Mouse (Mus musculus) heart, postnatal 0 days (tissue): Measurements from ENCODE around the gene 4933436I01Rik. TPM values are rescaled to one million over a fixed set of nuclear protein-coding genes. Genes with fewer than 3 reads are reported as not detected.

Experiments used
- ATAC-seq: fragments of 200-750 bp; cut with Nextera tagmentation; 2 replicates; pipeline ENCODE4 v1.8.0; 2017; ENCODE audit warnings: low read depth, moderate number of reproducible peaks, moderate library complexity; ENCODE audit not compliant: insufficient read depth
- DNase-seq: peaks from one replicate; pipeline ENCODE4 v3.0.0-alpha.2; 2016; ENCODE audit warnings: low spot score
- H3K27ac ChIP-seq: fragments of 300-500 bp; sonication (generic); 2 replicates; pipeline ENCODE4 v1.5.1; 2014; ENCODE audit warnings: low read depth, mild to moderate bottlenecking
- H3K27me3 ChIP-seq: fragments of 300-500 bp; sonication (generic); 2 replicates; pipeline ENCODE4 v1.6.1; 2014; ENCODE audit warnings: low read length, mixed read lengths; ENCODE audit not compliant: control insufficient read depth, insufficient read depth
- H3K36me3 ChIP-seq: fragments of 300-500 bp; sonication (generic); replicated peaks from 2 replicates; pipeline ENCODE4 v1.6.1; 2014; ENCODE audit warnings: low read length, mixed read lengths; ENCODE audit not compliant: control insufficient read depth, insufficient read depth
- H3K4me1 ChIP-seq: fragments of 300-500 bp; sonication (generic); 2 replicates; pipeline ENCODE4 v1.6.1; 2014; ENCODE audit warnings: antibody characterized with exemption; ENCODE audit not compliant: control insufficient read depth, insufficient read depth
- H3K4me2 ChIP-seq: fragments of 300-500 bp; sonication (generic); 2 replicates; pipeline ENCODE4 v1.6.1; 2014; ENCODE audit warnings: low read depth, mild to moderate bottlenecking, low read length, moderate library complexity
- H3K4me3 ChIP-seq: fragments of 300-500 bp; sonication (generic); 2 replicates; pipeline ENCODE4 v1.5.1; 2014; ENCODE audit warnings: low read depth, low read length
- H3K9ac ChIP-seq: fragments of 300-500 bp; sonication (generic); replicated peaks from 2 replicates; pipeline ENCODE4 v1.6.1; 2014; ENCODE audit warnings: low read depth, low read length, mixed read lengths
- H3K9me3 ChIP-seq: fragments of 300-500 bp; sonication (generic); replicated peaks from 2 replicates; pipeline ENCODE4 v1.6.1; 2016; ENCODE audit warnings: low read length; ENCODE audit not compliant: control insufficient read depth
- CTCF ChIP-seq: IDR thresholded peaks from 2 replicates; pipeline ENCODE4 v1.5.1; 2016; ENCODE audit warnings: antibody characterized with exemption, control low read depth, low read depth
- EP300 ChIP-seq: IDR thresholded peaks from 2 replicates; pipeline ENCODE4 v1.6.1; 2016; ENCODE audit warnings: antibody characterized with exemption, low read depth
- WGBS: fragments of 180-500 bp; shearing (Covaris S2); extraction: QIAGEN DNeasy Blood & Tissue Kit; methylation state at CpG from one replicate; pipeline ENCODE4 v1.1.7; 2014; 5-methylcytosine and 5-hydroxymethylcytosine counted together
- polyA plus RNA-seq: library from polyadenylated mRNA; unstranded; fragments of >200 nt; fragmentation: Nextera tagmentation; extraction: Ambion mirVana; gene quantifications from 2 replicates; pipeline ENCODE4 v1.2.1, GENCODE M21; 2015
- total RNA-seq: library from RNA; depleted of rRNA; stranded (reverse); fragments of >200 nt; gene quantifications from 2 replicates; pipeline ENCODE4 v1.2.3, GENCODE M21; 2014; ENCODE audit warnings: low replicate concordance; rRNA removed

4933436I01Rik gene
- total RNA-seq (not detected in 2 replicates), polyA plus RNA-seq (not detected in 2 replicates)

DNA sequence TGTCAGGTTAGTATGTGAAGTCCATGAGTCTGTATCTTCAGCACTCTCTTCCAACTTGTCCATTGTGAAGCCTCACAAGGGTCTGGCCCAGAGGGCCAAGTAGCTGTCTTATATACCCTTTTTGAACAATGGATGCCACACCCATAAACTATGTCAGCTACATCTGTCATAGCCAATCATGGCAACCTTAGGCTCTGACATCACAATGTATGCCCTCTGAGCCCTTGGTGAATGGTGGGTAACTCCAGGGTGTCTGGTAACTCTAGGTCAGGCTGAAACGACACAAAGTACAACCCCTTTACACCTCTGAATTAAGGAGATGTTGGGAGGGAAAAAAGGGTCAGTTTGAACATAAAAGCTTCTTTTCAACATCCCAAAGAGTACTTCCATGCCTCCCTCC lies at the start of gene 4933436I01Rik:
Gene 4933436I01Rik (minus strand): TSS at position 101 of the 400 bp plus-strand sequence.
- Histone ChIP-seq H3K36me3 (no peaks in the 10 kb centered on the region), H3K4me2 (no peak within 1 kb of the TSS), H3K27me3 (no peaks in the 10 kb centered on the region), H3K4me1 (no peaks in the 10 kb centered on the region), H3K9ac (no peak within 1 kb of the TSS), H3K4me3 (no peak within 1 kb of the TSS), H3K27ac (no peak within 1 kb of the TSS), H3K9me3 (no peaks in the 10 kb centered on the region)
- no peak for ATAC-seq
- TF ChIP-seq EP300 (no peak), CTCF (no peak)
- no peak for DNase-seq
- 36% methylated on average over 1 of the region's 1 CpGs for WGBS

DNA sequence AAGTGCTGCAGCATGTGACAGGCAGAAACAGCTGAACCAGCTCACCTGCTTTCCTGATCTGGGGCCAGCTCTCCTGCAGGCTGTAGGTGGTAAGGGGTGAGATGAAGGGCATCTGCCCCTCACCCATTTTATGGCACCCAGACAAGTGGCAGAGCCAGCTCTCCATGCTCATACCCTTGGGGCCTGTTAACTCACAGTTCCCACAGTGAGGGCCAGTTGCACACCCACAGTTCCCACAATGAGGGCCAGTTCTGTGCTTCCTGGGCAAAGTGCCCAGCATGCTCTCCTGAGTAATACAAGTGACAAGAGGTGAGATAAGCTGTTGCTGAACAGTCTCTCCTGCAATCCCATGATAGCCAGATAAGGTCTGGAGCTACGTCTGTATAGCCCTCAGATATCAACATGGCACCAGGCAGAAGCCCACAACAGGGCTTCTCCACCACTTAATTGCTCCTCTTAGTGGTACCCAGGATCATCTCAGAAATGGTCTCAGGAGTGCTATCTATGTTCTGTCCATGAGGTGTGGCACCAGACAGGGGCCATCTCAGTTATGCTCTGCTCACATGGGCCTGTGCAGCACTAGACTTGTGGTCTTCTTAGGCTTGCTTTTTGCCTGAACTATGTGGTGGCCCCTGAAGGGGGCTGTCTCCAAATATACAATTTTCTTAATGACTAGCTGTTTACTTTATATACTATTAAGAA lies 3.7 kb upstream of the 4933436I01Rik start:
- WGBS = 13% methylated on average over 1 of the region's 1 CpGs

DNA sequence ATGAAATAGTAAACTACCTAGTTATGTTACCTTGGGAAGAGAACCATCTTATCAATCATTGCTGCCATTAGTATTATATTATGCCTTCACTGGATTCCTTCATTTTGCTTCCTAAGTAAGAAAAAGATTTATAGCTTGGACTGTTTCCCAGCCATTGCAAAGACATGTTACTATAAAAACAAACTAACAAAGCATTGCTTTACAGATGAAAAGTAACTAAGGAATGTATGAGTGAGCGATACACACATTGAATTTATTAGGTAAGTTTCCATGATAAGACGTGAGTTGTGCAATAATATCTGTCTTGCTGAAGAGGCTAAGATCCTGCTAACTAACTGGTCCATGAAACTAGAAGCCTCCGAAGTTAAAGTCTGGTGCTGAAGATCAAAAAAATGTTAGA lies 37.8 kb downstream of the 4933436I01Rik start:
- Histone ChIP-seq H3K9ac (no peak overlapping the region), H3K36me3 (no peaks in the 10 kb centered on the region), H3K4me3 (no peak overlapping the region), H3K27me3 (no peaks in the 10 kb centered on the region), H3K4me2 (no peak overlapping the region), H3K9me3 (no peaks in the 10 kb centered on the region), H3K4me1 (no peaks in the 10 kb centered on the region), H3K27ac (no peak overlapping the region)
- ATAC-seq = no peak
- WGBS = 64% methylated on average over 3 of the region's 3 CpGs
- TF ChIP-seq EP300 (no peak), CTCF (no peak)
- DNase-seq = no peak

More for the DNA sequence above, 3.7 kb upstream of the 4933436I01Rik start:
- Histone ChIP-seq H3K9me3 (no peaks in the 10 kb centered on the region), H3K4me1 (no peaks in the 10 kb centered on the region), H3K9ac (no peak overlapping the region), H3K4me2 (no peak overlapping the region), H3K36me3 (no peaks in the 10 kb centered on the region), H3K27me3 (no peaks in the 10 kb centered on the region), H3K4me3 (no peak overlapping the region), H3K27ac (no peak overlapping the region)
- DNase-seq (peak; percentile 6), ATAC-seq (peak; percentile 57; the same call in 1 of the 2 replicates)
- TF ChIP-seq EP300 = no peak

Other genes starting within 250 kb of the 4933436I01Rik start
- not detected in 2 replicates for gene Gm1140, start 227.9 kb downstream of the 4933436I01Rik start, total RNA-seq
- gene Gm1140, start 227.9 kb downstream of the 4933436I01Rik start, polyA plus RNA-seq = not detected in 2 replicates
- gene Gm14692, start 225.8 kb downstream of the 4933436I01Rik start, total RNA-seq = not detected in 2 replicates
- not detected in 2 replicates for gene Gm14692, start 225.8 kb downstream of the 4933436I01Rik start, polyA plus RNA-seq